Mouse (Mus musculus) central nervous system, embryonic 18 days (tissue): ENCODE data around the gene Asb9. TPM values are rescaled to one million over a fixed set of nuclear protein-coding genes. Genes with fewer than 3 reads are reported as not detected.

Experiments used
- polyA plus RNA-seq: library from polyadenylated mRNA; depleted of rRNA; stranded (reverse); fragments of >200 nt; gene quantifications from 2 replicates; pipeline ENCODE4 v1.2.3, GENCODE M21; 2012; rRNA removed

Gene Asb9
- polyA plus RNA-seq: not detected in 2 replicates

GRCm38 (mm10) chrX:164505709-164506498 lies at the start of gene Asb9:
Gene Asb9 (plus strand): TSS chrX:164506327.

Other genes starting within 250 kb of the Asb9 start
- 0.44 TPM in 2 replicates for gene Bmx, start 248.1 kb upstream of the Asb9 start, polyA plus RNA-seq
- 1.4 and 2.0 TPM in 2 replicates for gene Pir, start 237.0 kb upstream of the Asb9 start, polyA plus RNA-seq
- 0.62 and 0.88 TPM in 2 replicates for gene Vegfd, start 132.9 kb upstream of the Asb9 start, polyA plus RNA-seq
- gene Piga, start 86.5 kb upstream of the Asb9 start, polyA plus RNA-seq: 4.1 and 4.2 TPM in 2 replicates
- gene Asb11, start 69.3 kb upstream of the Asb9 start, polyA plus RNA-seq: 0.05 and 0.08 TPM in 2 replicates